Mouse (Mus musculus): ENCODE measurements around the gene Mapk14. TPM values are rescaled to one million over a fixed set of nuclear protein-coding genes. Genes with fewer than 3 reads are reported as not detected.
"Not testable (repeated sequence)": the region's sequence is repeated elsewhere in the genome, so short reads cannot be mapped to it uniquely, and the experiment has no call there.

Mapk14 gene
- polyA plus RNA-seq, 1 experiment from 2014 or later = 48.9 TPM

GRCm38 (mm10) chr17:28760736-28761312, 69.7 kb downstream of the Mapk14 start:
- Histone ChIP-seq H3K27me3 (ENCODE audit: insufficient read depth, poor library complexity, severe bottlenecking) (0 out of 2 replicates have a peak, but pooled peaks cover 4% of the 10 kb centered on the region), H3K36me3 (no peaks in the 10 kb centered on the region), H3K4me1 (peaks cover 10% of the 10 kb centered on the region; the same call in 1 of the 2 replicates), H3K4me3 (no peak overlapping the region), H3K9me3 (no peaks in the 10 kb centered on the region), H3K27ac (no peak overlapping the region)
- 58% methylated on average over 8 of the region's 8 CpGs for WGBS
- DNase-seq (ENCODE audit: low spot score) = no peak

GRCm38 (mm10) chr17:28761871-28762270, 70.7 kb downstream of the Mapk14 start:
- Histone ChIP-seq H3K27me3 (ENCODE audit: insufficient read depth, poor library complexity, severe bottlenecking) (peaks cover 12% of the 10 kb centered on the region; the same call in 1 of the 2 replicates), H3K4me3 (no peak overlapping the region), H3K4me1 (peaks cover 10% of the 10 kb centered on the region; the same call in 1 of the 2 replicates), H3K27ac (no peak overlapping the region), H3K36me3 (no peaks in the 10 kb centered on the region), H3K9me3 (no peaks in the 10 kb centered on the region)
- DNase-seq (ENCODE audit: low spot score) = peak; percentile 88
- WGBS = 15% methylated on average over 3 of the region's 3 CpGs

GRCm38 (mm10) chr17:28766203-28766602, 75.1 kb downstream of the Mapk14 start:
- Histone ChIP-seq H3K36me3 (no peaks in the 10 kb centered on the region), H3K27me3 (ENCODE audit: insufficient read depth, poor library complexity, severe bottlenecking) (peaks cover 48% of the 10 kb centered on the region), H3K27ac (no peak overlapping the region), H3K9me3 (no peaks in the 10 kb centered on the region), H3K4me1 (peaks cover 23% of the 10 kb centered on the region), H3K4me3 (no peak overlapping the region)
- DNase-seq (ENCODE audit: low spot score) = peak; percentile 65
- 52% methylated on average over 3 of the region's 3 CpGs for WGBS

- H3K4me1 ChIP-seq = peaks cover 21% of the 10 kb centered on the region
- H3K9me3 ChIP-seq = no peaks in the 10 kb centered on the region
- DNase-seq (ENCODE audit: low spot score) = no peak
- H3K27me3 ChIP-seq (ENCODE audit: insufficient read depth, poor library complexity, severe bottlenecking) = peaks cover 56% of the 10 kb centered on the region
- WGBS = 76% methylated on average over 11 of the region's 11 CpGs
- no peak overlapping the region for H3K4me3 ChIP-seq
- H3K27ac ChIP-seq = no peak overlapping the region
- no peaks in the 10 kb centered on the region for H3K36me3 ChIP-seq
These were observed 75.8 kb downstream of the Mapk14 start for GRCm38 (mm10) chr17:28766781-28767515.

GRCm38 (mm10) chr17:28769121-28769874, 78.2 kb downstream of the Mapk14 start, which contains the start of gene Mapk13:
Gene Mapk13 (plus strand): TSS chr17:28769297.
- peaks cover 52% of the 10 kb centered on the region for H3K27me3 ChIP-seq (ENCODE audit: insufficient read depth, poor library complexity, severe bottlenecking)
- peaks cover 21% of the 10 kb centered on the region for H3K4me1 ChIP-seq
- H3K27ac ChIP-seq = peak within 1 kb of the TSS; percentile 69
- DNase-seq (ENCODE audit: low spot score) = no peak
- H3K36me3 ChIP-seq = no peaks in the 10 kb centered on the region
- peak within 1 kb of the TSS; percentile 64 for H3K4me3 ChIP-seq
- WGBS = 1% methylated on average over 49 of the region's 58 CpGs
- peaks cover 2% of the 10 kb centered on the region for H3K9me3 ChIP-seq

GRCm38 (mm10) chr17:28769875-28770421, 78.8 kb downstream of the Mapk14 start:
- 3% methylated on average over 24 of the region's 24 CpGs for WGBS
- H3K27me3 ChIP-seq (ENCODE audit: insufficient read depth, poor library complexity, severe bottlenecking) = peaks cover 52% of the 10 kb centered on the region

GRCm38 (mm10) chr17:28771289-28771688, 80.2 kb downstream of the Mapk14 start:
- Histone ChIP-seq H3K9me3 (peaks cover 3% of the 10 kb centered on the region), H3K27me3 (ENCODE audit: insufficient read depth, poor library complexity, severe bottlenecking) (peaks cover 48% of the 10 kb centered on the region), H3K4me1 (peaks cover 19% of the 10 kb centered on the region), H3K27ac (no peak overlapping the region), H3K4me3 (no peak overlapping the region), H3K36me3 (no peaks in the 10 kb centered on the region)
- no peak for DNase-seq (ENCODE audit: low spot score)
- 86% methylated on average over 5 of the region's 5 CpGs for WGBS

More at GRCm38 (mm10) chr17:28769875-28770421, 78.8 kb downstream of the Mapk14 start:
- H3K4me1 ChIP-seq = peaks cover 21% of the 10 kb centered on the region
- peaks cover 3% of the 10 kb centered on the region for H3K9me3 ChIP-seq
- no peak for DNase-seq (ENCODE audit: low spot score)
- peak overlapping the region; percentile 64 for H3K4me3 ChIP-seq
- H3K27ac ChIP-seq = peak overlapping the region; percentile 69
- no peaks in the 10 kb centered on the region for H3K36me3 ChIP-seq

GRCm38 (mm10) chr17:28774303-28774702, 83.2 kb downstream of the Mapk14 start:
- 92% methylated on average over 9 of the region's 9 CpGs for WGBS
- not testable (repeated sequence) for H3K4me3 ChIP-seq; DNase-seq (ENCODE audit: low spot score); H3K36me3 ChIP-seq; H3K9me3 ChIP-seq; H3K27ac ChIP-seq
- peaks cover 14% of the 10 kb centered on the region for H3K4me1 ChIP-seq
- H3K27me3 ChIP-seq (ENCODE audit: insufficient read depth, poor library complexity, severe bottlenecking) = peaks cover 32% of the 10 kb centered on the region

GRCm38 (mm10) chr17:28775161-28775560, 84.0 kb downstream of the Mapk14 start:
- WGBS = 78% methylated on average over 4 of the region's 4 CpGs
- H3K4me1 ChIP-seq = peaks cover 5% of the 10 kb centered on the region
- H3K4me3 ChIP-seq = no peak overlapping the region
- peaks cover 24% of the 10 kb centered on the region for H3K27me3 ChIP-seq (ENCODE audit: insufficient read depth, poor library complexity, severe bottlenecking)
- DNase-seq (ENCODE audit: low spot score) = no peak
- no peaks in the 10 kb centered on the region for H3K36me3 ChIP-seq
- H3K27ac ChIP-seq = no peak overlapping the region
- peaks cover 3% of the 10 kb centered on the region for H3K9me3 ChIP-seq

GRCm38 (mm10) chr17:28776817-28777216, 85.7 kb downstream of the Mapk14 start:
- peaks cover 7% of the 10 kb centered on the region; the same call in 1 of the 2 replicates for H3K27me3 ChIP-seq (ENCODE audit: insufficient read depth, poor library complexity, severe bottlenecking)
- peaks cover 14% of the 10 kb centered on the region for H3K4me1 ChIP-seq
- no peak overlapping the region for H3K4me3 ChIP-seq
- H3K36me3 ChIP-seq = no peaks in the 10 kb centered on the region
- no peak overlapping the region for H3K27ac ChIP-seq
- WGBS = 81% methylated on average over 3 of the region's 3 CpGs
- no peak for DNase-seq (ENCODE audit: low spot score)
- peaks cover 3% of the 10 kb centered on the region for H3K9me3 ChIP-seq

GRCm38 (mm10) chr17:28777231-28778005, 86.3 kb downstream of the Mapk14 start:
- WGBS = 83% methylated on average over 16 of the region's 16 CpGs

GRCm38 (mm10) chr17:28779735-28780134, 88.6 kb downstream of the Mapk14 start:
- H3K4me1 ChIP-seq = peaks cover 14% of the 10 kb centered on the region
- no peaks in the 10 kb centered on the region for H3K36me3 ChIP-seq
- WGBS = 82% methylated on average over 3 of the region's 3 CpGs
- H3K27me3 ChIP-seq (ENCODE audit: insufficient read depth, poor library complexity, severe bottlenecking) = peaks cover 6% of the 10 kb centered on the region; the same call in 1 of the 2 replicates
- H3K9me3 ChIP-seq = no peaks in the 10 kb centered on the region
- no peak overlapping the region for H3K4me3 ChIP-seq
- DNase-seq (ENCODE audit: low spot score) = no peak
- no peak overlapping the region for H3K27ac ChIP-seq

More at GRCm38 (mm10) chr17:28777231-28778005, 86.3 kb downstream of the Mapk14 start:
- H3K9me3 ChIP-seq = peaks cover 3% of the 10 kb centered on the region
- H3K4me3 ChIP-seq = no peak overlapping the region
- peaks cover 14% of the 10 kb centered on the region for H3K4me1 ChIP-seq
- no peak overlapping the region for H3K27ac ChIP-seq
- DNase-seq (ENCODE audit: low spot score) = no peak
- no peaks in the 10 kb centered on the region for H3K36me3 ChIP-seq
- H3K27me3 ChIP-seq (ENCODE audit: insufficient read depth, poor library complexity, severe bottlenecking) = peaks cover 6% of the 10 kb centered on the region; the same call in 1 of the 2 replicates
